Mouse (Mus musculus): ENCODE data around the gene Nectin4.

DNA sequence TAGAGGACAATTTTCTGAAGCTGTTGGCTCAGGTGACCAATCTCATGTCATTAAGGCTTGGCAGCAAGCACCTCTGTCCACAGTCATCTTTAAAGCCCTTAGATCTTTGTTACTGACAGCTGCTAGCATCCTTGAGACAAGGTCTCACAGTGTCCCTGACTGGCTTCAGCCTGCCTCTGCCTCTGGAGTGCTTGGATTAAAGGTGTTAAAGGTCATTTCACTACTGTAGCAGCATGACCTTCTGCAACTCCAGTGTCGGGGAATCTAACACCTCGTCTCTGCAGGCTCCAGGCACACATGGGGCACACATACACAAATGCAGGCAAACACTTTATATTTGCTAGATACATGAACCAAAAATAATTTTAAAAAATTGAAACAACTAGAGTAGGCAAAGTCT, 44.3 kb upstream of the Nectin4 start:
- TF ChIP-seq CTCF (IDR thresholded peaks at IDR 0.05) (no peak), EP300 (IDR thresholded peaks at IDR 0.05) (no peak)
